Mouse (Mus musculus) heart, postnatal 0 days (tissue): Measurements from ENCODE around the gene Dppa5a. TPM values are rescaled to one million over a fixed set of nuclear protein-coding genes. Genes with fewer than 3 reads are reported as not detected.
A peak's percentile ranks its signal among the peaks of the same experiment; 100 is the strongest.

Experiments used
- ATAC-seq: fragments of 200-750 bp; cut with Nextera tagmentation; 2 replicates; pipeline ENCODE4 v1.8.0; 2017; ENCODE audit warnings: low read depth, moderate number of reproducible peaks, moderate library complexity; ENCODE audit not compliant: insufficient read depth
- DNase-seq: peaks from one replicate; pipeline ENCODE4 v3.0.0-alpha.2; 2016; ENCODE audit warnings: low spot score
- H3K27ac ChIP-seq: fragments of 300-500 bp; sonication (generic); 2 replicates; pipeline ENCODE4 v1.5.1; 2014; ENCODE audit warnings: low read depth, mild to moderate bottlenecking
- H3K27me3 ChIP-seq: fragments of 300-500 bp; sonication (generic); 2 replicates; pipeline ENCODE4 v1.6.1; 2014; ENCODE audit warnings: low read length, mixed read lengths; ENCODE audit not compliant: control insufficient read depth, insufficient read depth
- H3K36me3 ChIP-seq: fragments of 300-500 bp; sonication (generic); replicated peaks from 2 replicates; pipeline ENCODE4 v1.6.1; 2014; ENCODE audit warnings: low read length, mixed read lengths; ENCODE audit not compliant: control insufficient read depth, insufficient read depth
- H3K4me1 ChIP-seq: fragments of 300-500 bp; sonication (generic); 2 replicates; pipeline ENCODE4 v1.6.1; 2014; ENCODE audit warnings: antibody characterized with exemption; ENCODE audit not compliant: control insufficient read depth, insufficient read depth
- H3K4me2 ChIP-seq: fragments of 300-500 bp; sonication (generic); 2 replicates; pipeline ENCODE4 v1.6.1; 2014; ENCODE audit warnings: low read depth, mild to moderate bottlenecking, low read length, moderate library complexity
- H3K4me3 ChIP-seq: fragments of 300-500 bp; sonication (generic); 2 replicates; pipeline ENCODE4 v1.5.1; 2014; ENCODE audit warnings: low read depth, low read length
- H3K9ac ChIP-seq: fragments of 300-500 bp; sonication (generic); replicated peaks from 2 replicates; pipeline ENCODE4 v1.6.1; 2014; ENCODE audit warnings: low read depth, low read length, mixed read lengths
- H3K9me3 ChIP-seq: fragments of 300-500 bp; sonication (generic); replicated peaks from 2 replicates; pipeline ENCODE4 v1.6.1; 2016; ENCODE audit warnings: low read length; ENCODE audit not compliant: control insufficient read depth
- CTCF ChIP-seq: IDR thresholded peaks from 2 replicates; pipeline ENCODE4 v1.5.1; 2016; ENCODE audit warnings: antibody characterized with exemption, control low read depth, low read depth
- EP300 ChIP-seq: IDR thresholded peaks from 2 replicates; pipeline ENCODE4 v1.6.1; 2016; ENCODE audit warnings: antibody characterized with exemption, low read depth
- WGBS: fragments of 180-500 bp; shearing (Covaris S2); extraction: QIAGEN DNeasy Blood & Tissue Kit; methylation state at CpG from one replicate; pipeline ENCODE4 v1.1.7; 2014; 5-methylcytosine and 5-hydroxymethylcytosine counted together
- polyA plus RNA-seq: library from polyadenylated mRNA; unstranded; fragments of >200 nt; fragmentation: Nextera tagmentation; extraction: Ambion mirVana; gene quantifications from 2 replicates; pipeline ENCODE4 v1.2.1, GENCODE M21; 2015
- total RNA-seq: library from RNA; depleted of rRNA; stranded (reverse); fragments of >200 nt; gene quantifications from 2 replicates; pipeline ENCODE4 v1.2.3, GENCODE M21; 2014; ENCODE audit warnings: low replicate concordance

The Dppa5a gene
- total and polyA plus RNA-seq, 2 experiments from 2014 or later: not detected

DNA sequence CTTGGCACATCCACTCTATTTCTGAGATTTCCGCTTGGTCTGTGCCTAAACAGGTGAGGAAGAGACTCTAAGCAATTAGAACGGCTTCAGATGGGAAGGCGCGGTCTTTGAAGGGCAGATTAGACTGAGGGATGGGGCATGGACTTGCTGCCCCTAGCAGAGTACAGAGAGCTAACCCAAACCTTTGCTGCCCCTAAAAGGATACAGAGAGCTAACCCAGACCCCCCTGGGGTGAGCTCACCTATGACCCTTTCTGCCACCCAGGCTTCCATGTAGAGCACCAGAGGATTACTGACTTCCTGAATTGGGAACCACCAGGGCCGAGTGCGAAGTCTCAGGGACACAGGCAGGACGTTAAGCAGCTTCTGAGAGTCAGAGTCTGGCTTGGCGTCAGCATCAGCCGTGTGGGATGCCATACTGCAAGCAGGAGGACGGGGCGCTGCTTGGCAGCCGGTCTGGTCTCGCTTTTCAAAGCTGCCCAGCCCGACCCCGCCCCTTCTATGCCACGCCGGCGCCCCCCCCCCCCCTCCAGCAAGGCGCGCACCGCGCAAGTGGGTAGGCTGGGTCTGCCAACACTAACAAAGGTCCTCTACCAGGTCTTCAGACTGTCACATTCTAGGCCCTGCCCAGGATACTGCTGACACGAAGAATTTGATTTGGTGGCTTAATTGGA is 10.3 kb upstream of the Dppa5a start, which contains the start of gene Ooep:
Gene Ooep, minus strand, starts transcription at position 613 of the 673 bp plus-strand sequence.
- Histone ChIP-seq H3K36me3 (no peaks in the 10 kb centered on the region), H3K9ac (0 out of 2 replicates have a peak within 1 kb of the TSS, but pooled peaks have one; percentile 7), H3K4me3 (peak within 1 kb of the TSS; percentile 34), H3K4me1 (0 out of 2 replicates have a peak, but pooled peaks cover 3% of the 10 kb centered on the region), H3K4me2 (peak within 1 kb of the TSS; percentile 61), H3K9me3 (no peaks in the 10 kb centered on the region), H3K27ac (no peak within 1 kb of the TSS), H3K27me3 (no peaks in the 10 kb centered on the region)
- DNase-seq (peak; percentile 51), ATAC-seq (peak; percentile 83)
- WGBS: 8% methylated on average over 15 of the region's 23 CpGs
- TF ChIP-seq CTCF: 0 out of 2 replicates have a peak, but pooled peaks have one; percentile 6
- TF ChIP-seq EP300: no peak

DNA sequence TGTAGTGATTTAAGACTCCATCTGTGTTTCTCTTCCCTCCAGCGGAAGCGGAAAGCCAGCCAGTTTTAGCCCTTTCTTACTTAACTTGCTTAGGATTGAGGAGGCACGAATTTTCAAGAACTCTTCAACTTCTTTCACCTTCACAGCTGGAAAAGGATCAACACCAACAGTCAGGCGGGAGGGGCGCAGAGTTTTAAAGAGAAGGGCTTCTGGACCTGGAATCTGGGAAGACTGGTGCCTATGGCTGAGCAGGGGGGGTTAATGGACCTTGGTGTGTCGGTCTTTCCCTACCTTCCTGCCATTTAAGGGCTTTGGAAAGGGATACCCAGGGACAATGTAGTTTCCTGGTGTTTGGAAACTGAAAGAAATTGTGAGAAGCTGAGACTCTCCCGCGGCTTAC is 9.6 kb upstream of the Dppa5a start:
- no peak overlapping the region for H3K4me2 ChIP-seq
- H3K27ac ChIP-seq: no peak overlapping the region
- no peak overlapping the region for H3K9ac ChIP-seq
- TF ChIP-seq CTCF (no peak), EP300 (no peak)
- DNase-seq (no peak), ATAC-seq (no peak)
- no peaks in the 10 kb centered on the region for H3K9me3 ChIP-seq
- 0 out of 2 replicates have a peak, but pooled peaks cover 3% of the 10 kb centered on the region for H3K4me1 ChIP-seq
- no peaks in the 10 kb centered on the region for H3K36me3 ChIP-seq
- no peaks in the 10 kb centered on the region for H3K27me3 ChIP-seq
- WGBS: 49% methylated on average over 8 of the region's 8 CpGs
- no peak overlapping the region for H3K4me3 ChIP-seq

DNA sequence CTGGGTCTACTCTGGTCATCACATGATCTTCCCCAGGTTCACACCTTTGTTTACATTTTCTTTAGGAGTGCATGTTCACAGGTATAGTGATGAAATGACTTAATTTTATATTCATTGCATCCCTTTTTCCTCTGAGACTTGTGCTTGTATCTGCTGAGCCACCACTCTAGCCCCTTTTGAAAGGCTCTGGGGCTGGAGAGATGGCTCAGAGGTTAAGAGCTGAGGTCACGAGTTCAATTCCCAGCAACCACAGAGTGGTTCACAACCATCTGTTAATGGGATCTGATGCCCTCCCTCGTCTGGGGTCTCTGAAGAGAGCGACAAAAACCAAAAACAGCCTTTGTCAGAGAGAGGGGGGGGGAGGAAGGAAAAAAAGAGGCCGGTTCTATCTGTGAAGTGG is 7.5 kb upstream of the Dppa5a start:
- DNase-seq (no peak), ATAC-seq (no peak)
- H3K27me3 ChIP-seq: no peaks in the 10 kb centered on the region
- H3K4me1 ChIP-seq: 0 out of 2 replicates have a peak, but pooled peaks cover 3% of the 10 kb centered on the region
- H3K27ac ChIP-seq: no peak overlapping the region
- H3K9ac ChIP-seq: no peak overlapping the region
- no peak overlapping the region for H3K4me2 ChIP-seq
- 73% methylated on average over 4 of the region's 4 CpGs for WGBS
- H3K36me3 ChIP-seq: no peaks in the 10 kb centered on the region
- TF ChIP-seq CTCF (no peak), EP300 (no peak)
- H3K4me3 ChIP-seq: no peak overlapping the region
- H3K9me3 ChIP-seq: no peaks in the 10 kb centered on the region

DNA sequence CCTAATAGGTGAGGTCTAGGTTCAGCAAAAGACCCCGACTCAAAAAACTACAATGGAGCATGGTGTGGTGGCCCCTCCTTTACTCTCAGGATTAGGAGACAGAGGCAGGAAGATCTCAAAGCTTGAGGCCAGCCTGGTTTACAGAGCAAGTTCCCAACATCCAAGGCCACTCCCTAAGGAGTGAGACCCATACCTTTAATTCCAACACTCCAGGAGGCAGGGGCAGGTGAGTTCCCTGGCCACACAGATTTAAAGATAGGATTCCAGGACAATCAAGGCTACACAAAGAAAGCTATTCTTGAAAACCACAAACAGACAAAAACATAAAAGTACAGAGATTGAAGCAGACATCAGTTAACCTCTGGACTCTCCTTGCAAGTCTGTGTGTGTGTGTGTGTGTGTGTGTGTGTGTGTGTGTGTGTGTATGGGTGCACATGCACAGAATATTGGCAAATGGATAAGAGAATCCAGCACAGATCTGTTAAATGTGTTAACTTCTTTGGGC is 7.0 kb upstream of the Dppa5a start:
- TF ChIP-seq EP300 (no peak), CTCF (no peak)
- no peak for ATAC-seq
- no peak for DNase-seq
- Histone ChIP-seq H3K27ac (no peak overlapping the region), H3K27me3 (no peaks in the 10 kb centered on the region), H3K4me2 (no peak overlapping the region), H3K9ac (no peak overlapping the region), H3K4me3 (no peak overlapping the region), H3K4me1 (0 out of 2 replicates have a peak, but pooled peaks cover 3% of the 10 kb centered on the region), H3K36me3 (no peaks in the 10 kb centered on the region), H3K9me3 (no peaks in the 10 kb centered on the region)
- WGBS: 86% methylated on average over 1 of the region's 1 CpGs

DNA sequence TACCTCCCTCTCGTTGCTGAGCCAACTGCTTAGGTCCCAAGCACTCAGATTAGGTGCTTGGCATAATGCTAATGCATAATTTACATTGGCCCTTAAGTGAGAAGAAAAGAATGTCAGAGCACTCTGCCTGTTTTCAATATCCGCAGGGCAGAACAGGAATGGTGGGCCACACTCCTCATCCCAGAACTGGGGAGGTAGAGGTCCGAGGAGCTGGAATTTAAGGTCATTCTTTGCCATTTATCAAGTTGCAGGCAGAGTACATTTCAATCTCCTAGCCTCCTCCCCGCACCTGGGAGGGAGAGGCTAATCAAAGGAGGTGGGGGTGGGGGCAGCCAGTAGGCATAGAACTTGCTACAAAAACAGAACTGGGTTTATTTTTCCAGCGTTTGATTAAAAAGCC is 6.4 kb upstream of the Dppa5a start:
- no peak for DNase-seq
- WGBS: 45% methylated on average over 5 of the region's 5 CpGs
- TF ChIP-seq CTCF (no peak), EP300 (no peak)
- Histone ChIP-seq H3K9ac (no peak overlapping the region), H3K27me3 (no peaks in the 10 kb centered on the region), H3K27ac (no peak overlapping the region), H3K4me3 (no peak overlapping the region), H3K36me3 (no peaks in the 10 kb centered on the region), H3K4me1 (0 out of 2 replicates have a peak, but pooled peaks cover 3% of the 10 kb centered on the region), H3K9me3 (no peaks in the 10 kb centered on the region), H3K4me2 (no peak overlapping the region)
- ATAC-seq: no peak
